Mouse (Mus musculus): ENCODE measurements around the gene Rsph9. TPM values are rescaled to one million over a fixed set of nuclear protein-coding genes. Genes with fewer than 3 reads are reported as not detected.

The Rsph9 gene
- polyA plus RNA-seq (2012; rRNA removed), result 29.9 and 37.9 TPM in 2 replicates

GRCm38 (mm10) chr17:46143578-46144423, at the start of gene Rsph9:
Gene Rsph9 (minus strand): TSS chr17:46144216.
- peak; percentile 73 to 85 for DNase-seq (ENCODE audit: extremely low spot score in 1 of 2, low spot score in 1 of 2)

- no peak for DNase-seq (ENCODE audit: extremely low spot score in 1 of 2, low spot score in 1 of 2)
Measured at GRCm38 (mm10) chr17:46188829-46189228, 44.8 kb upstream of the Rsph9 start.

GRCm38 (mm10) chr17:46182273-46182672, 38.3 kb upstream of the Rsph9 start:
- DNase-seq (ENCODE audit: extremely low spot score in 1 of 2, low spot score in 1 of 2), result no peak

GRCm38 (mm10) chr17:46170538-46170937, 26.5 kb upstream of the Rsph9 start:
- peak in 1 of 2 experiments; percentile 55 for DNase-seq (ENCODE audit: extremely low spot score in 1 of 2, low spot score in 1 of 2)

- no peak for DNase-seq (ENCODE audit: extremely low spot score in 1 of 2, low spot score in 1 of 2)
Measured at GRCm38 (mm10) chr17:46168768-46169167, 24.8 kb upstream of the Rsph9 start.

- DNase-seq (ENCODE audit: extremely low spot score in 1 of 2, low spot score in 1 of 2), result no peak
Measured at GRCm38 (mm10) chr17:46168318-46168717, 24.3 kb upstream of the Rsph9 start.

GRCm38 (mm10) chr17:46167014-46167413, 23.0 kb upstream of the Rsph9 start:
- peak in 1 of 2 experiments; percentile 15 for DNase-seq (ENCODE audit: extremely low spot score in 1 of 2, low spot score in 1 of 2)

- no peak for DNase-seq (ENCODE audit: extremely low spot score in 1 of 2, low spot score in 1 of 2)
Measured at GRCm38 (mm10) chr17:46166270-46166669, 22.3 kb upstream of the Rsph9 start.

- no peak for DNase-seq (ENCODE audit: extremely low spot score in 1 of 2, low spot score in 1 of 2)
Measured at GRCm38 (mm10) chr17:46165460-46165859, 21.4 kb upstream of the Rsph9 start.

- DNase-seq (ENCODE audit: extremely low spot score in 1 of 2, low spot score in 1 of 2), result no peak
Measured at GRCm38 (mm10) chr17:46164791-46165190, 20.8 kb upstream of the Rsph9 start.

GRCm38 (mm10) chr17:46164301-46164700, 20.3 kb upstream of the Rsph9 start:
- DNase-seq (ENCODE audit: extremely low spot score in 1 of 2, low spot score in 1 of 2), result no peak

GRCm38 (mm10) chr17:46162951-46163421, 19.0 kb upstream of the Rsph9 start:
- no peak for DNase-seq (ENCODE audit: extremely low spot score in 1 of 2, low spot score in 1 of 2)

- no peak for DNase-seq (ENCODE audit: extremely low spot score in 1 of 2, low spot score in 1 of 2)
Measured at GRCm38 (mm10) chr17:46162551-46162950, 18.5 kb upstream of the Rsph9 start.

GRCm38 (mm10) chr17:46161710-46162109, 17.7 kb upstream of the Rsph9 start:
- DNase-seq (ENCODE audit: extremely low spot score in 1 of 2, low spot score in 1 of 2), result no peak

GRCm38 (mm10) chr17:46161179-46161578, 17.2 kb upstream of the Rsph9 start:
- DNase-seq (ENCODE audit: extremely low spot score in 1 of 2, low spot score in 1 of 2), result peak in 1 of 2 experiments; percentile 30

- peak; percentile 99 for DNase-seq (ENCODE audit: extremely low spot score in 1 of 2, low spot score in 1 of 2)
Measured at GRCm38 (mm10) chr17:46160686-46161085, 16.7 kb upstream of the Rsph9 start, which contains the start of gene Gtpbp2. Gene Gtpbp2 (plus strand): TSS chr17:46161032.

- DNase-seq (ENCODE audit: extremely low spot score in 1 of 2, low spot score in 1 of 2), result peak; percentile 82 to 91
Measured at GRCm38 (mm10) chr17:46160090-46160662, 16.2 kb upstream of the Rsph9 start.

- peak in 1 of 2 experiments; percentile 15 for DNase-seq (ENCODE audit: extremely low spot score in 1 of 2, low spot score in 1 of 2)
Measured at GRCm38 (mm10) chr17:46159236-46159635, 15.2 kb upstream of the Rsph9 start.

GRCm38 (mm10) chr17:46157131-46157530, 13.1 kb upstream of the Rsph9 start:
- DNase-seq (ENCODE audit: extremely low spot score in 1 of 2, low spot score in 1 of 2), result no peak

- DNase-seq (ENCODE audit: extremely low spot score in 1 of 2, low spot score in 1 of 2), result no peak
Measured at GRCm38 (mm10) chr17:46156680-46157079, 12.7 kb upstream of the Rsph9 start.

- DNase-seq (ENCODE audit: extremely low spot score in 1 of 2, low spot score in 1 of 2), result no peak
Measured at GRCm38 (mm10) chr17:46154336-46154735, 10.3 kb upstream of the Rsph9 start.
